Mouse (Mus musculus) CD4-positive, CD25-positive, alpha-beta regulatory T cell, adult 4 months (primary cell): ENCODE results near the gene Pde2a. TPM values are rescaled to one million over a fixed set of nuclear protein-coding genes. Genes with fewer than 3 reads are reported as not detected.
A peak's percentile ranks its signal among the peaks of the same experiment; 100 is the strongest.
"Not testable (repeated sequence)": the region's sequence is repeated elsewhere in the genome, so short reads cannot be mapped to it uniquely, and the experiment has no call there.

Experiments
- ATAC-seq: one replicate; pipeline ENCODE4 v1.8.0; 2017
- polyA plus RNA-seq, 2 experiments: library from polyadenylated mRNA; unstranded; fragments of 100-300 nt; shearing (Covaris generic); gene quantifications; one replicate each; pipeline ENCODE4 v1.2.1; 2017

Gene Pde2a
- polyA plus RNA-seq, 2 experiments from 2014 or later, result 23.0 to 83.7 TPM

DNA sequence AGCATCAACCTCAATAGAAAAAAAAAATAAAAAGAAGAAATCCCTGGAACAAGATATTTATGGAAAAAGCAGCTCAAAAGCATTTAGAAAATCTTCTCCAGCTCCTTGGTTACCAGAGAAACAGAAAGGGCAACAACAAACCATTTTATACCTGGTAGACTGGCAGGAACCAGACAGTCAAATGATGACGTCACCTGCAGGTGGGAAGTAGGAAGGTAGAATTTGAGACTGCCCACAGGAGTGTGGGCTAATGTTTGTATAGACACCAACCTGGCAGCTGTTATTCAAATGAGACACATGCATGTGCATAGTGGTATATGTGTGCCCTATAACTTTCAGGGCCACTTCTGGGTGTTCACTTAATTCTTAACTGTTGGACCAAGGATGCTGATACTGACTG, 100.2 kb downstream of the Pde2a start:
- ATAC-seq, result no peak

GRCm38 (mm10) chr7:101523205-101523604, 101.7 kb downstream of the Pde2a start:
- ATAC-seq, result no peak

GRCm38 (mm10) chr7:101526484-101526883, 105.0 kb downstream of the Pde2a start:
- no peak for ATAC-seq

DNA sequence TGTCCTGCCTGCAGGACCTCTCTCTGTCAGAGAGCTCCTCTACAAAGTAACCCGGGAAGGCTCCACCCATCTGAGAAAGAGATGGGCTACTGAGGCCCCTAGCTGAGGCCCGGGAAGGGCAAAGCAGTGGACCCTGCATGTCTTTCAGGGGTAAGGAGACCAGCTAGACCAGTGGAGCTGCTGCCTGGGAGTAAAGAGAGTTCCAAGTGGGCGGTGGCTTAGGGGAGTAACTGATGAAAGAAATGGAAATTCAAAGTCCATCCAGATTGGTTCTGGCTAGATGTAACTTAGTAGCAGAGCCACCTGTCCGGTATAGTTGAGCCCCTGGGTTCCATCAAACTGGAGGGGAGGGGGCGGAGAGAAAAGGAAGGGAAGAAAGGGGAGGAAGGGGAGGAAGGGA, 112.9 kb downstream of the Pde2a start:
- ATAC-seq, result no peak

DNA sequence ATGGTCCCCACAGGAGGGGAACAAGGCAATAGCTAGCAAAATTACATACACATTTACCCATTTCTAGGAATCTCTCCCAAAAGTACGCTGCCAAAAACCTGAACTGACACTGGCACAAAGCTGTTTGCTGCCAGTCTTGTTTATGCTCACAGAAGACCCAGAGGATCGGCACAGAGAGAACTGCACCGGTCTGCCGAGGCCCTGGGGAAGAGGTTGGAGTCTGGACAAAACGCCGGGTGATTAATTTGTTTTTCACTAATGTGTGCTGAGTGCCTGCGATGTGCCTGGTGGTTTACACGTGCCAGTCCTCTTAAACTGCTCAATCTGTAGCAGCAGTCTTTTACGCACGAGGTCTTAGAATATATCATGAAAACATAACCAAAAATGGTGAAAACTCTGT, 113.6 kb downstream of the Pde2a start:
- ATAC-seq, result no peak

DNA sequence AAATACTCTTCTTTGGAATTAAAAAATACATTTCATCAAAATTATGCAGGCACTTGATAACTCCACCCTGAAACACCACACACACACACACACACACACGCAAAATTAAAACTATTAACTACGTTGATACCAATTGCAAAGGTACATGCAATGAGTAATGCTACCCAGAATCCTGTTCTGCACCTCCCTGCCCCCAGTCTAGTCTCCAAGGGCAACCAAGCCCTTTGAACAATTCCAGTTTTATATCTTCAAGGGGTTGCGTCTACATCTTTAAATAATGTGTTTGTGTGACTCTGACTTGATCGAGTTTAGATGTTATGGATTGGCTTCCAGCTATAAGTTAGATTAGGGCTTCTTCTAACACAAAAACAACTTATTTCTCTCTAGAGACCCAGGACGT, 114.0 kb downstream of the Pde2a start:
- ATAC-seq, result no peak

GRCm38 (mm10) chr7:101537541-101537940, 116.0 kb downstream of the Pde2a start:
- ATAC-seq, result peak; percentile 47

- ATAC-seq, result peak; percentile 79
Observed at GRCm38 (mm10) chr7:101538141-101538933, 116.8 kb downstream of the Pde2a start.

- no peak for ATAC-seq
Observed at GRCm38 (mm10) chr7:101539774-101540173, 118.3 kb downstream of the Pde2a start.

DNA sequence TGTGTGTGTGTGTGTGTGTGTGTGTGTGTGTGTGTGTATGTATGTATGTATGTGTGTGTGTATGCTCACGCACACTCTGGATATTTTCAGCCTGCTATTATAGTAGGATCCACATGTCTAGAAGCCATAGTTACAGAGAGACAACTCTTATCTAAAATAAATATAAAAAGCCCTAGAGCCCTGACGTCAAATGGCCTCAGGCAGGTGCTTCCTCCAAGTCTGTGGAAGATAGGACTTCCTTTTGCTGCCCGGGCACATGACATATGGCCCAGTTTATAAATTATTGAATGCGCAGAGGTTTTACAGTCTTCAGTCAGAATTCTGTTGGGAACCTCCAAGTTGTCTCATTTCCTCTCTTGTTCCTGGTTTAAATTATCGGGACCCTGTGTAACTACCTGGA, 119.2 kb downstream of the Pde2a start:
- ATAC-seq, result peak; percentile 60

DNA sequence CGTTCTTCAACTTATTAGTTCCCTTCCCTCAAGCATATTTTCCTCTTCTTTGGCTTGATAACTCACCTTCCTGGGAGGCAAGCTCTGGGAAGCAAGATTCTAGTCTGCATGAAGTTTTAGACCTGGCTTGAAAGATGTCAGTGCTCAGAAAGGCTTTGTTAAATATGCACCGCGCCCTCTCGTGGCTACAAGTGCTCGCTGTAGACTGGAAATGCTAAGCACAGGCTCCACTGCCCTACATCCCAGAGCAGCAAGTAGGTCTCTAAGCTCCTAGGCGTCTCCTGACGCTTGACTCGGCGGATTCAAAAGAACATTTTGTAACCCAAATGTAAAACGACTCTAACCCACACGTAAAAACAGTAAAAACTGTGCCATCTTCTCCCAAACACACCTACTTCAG, 119.6 kb downstream of the Pde2a start:
- ATAC-seq, result peak; percentile 45

GRCm38 (mm10) chr7:101541734-101542133, 120.2 kb downstream of the Pde2a start:
- no peak for ATAC-seq

DNA sequence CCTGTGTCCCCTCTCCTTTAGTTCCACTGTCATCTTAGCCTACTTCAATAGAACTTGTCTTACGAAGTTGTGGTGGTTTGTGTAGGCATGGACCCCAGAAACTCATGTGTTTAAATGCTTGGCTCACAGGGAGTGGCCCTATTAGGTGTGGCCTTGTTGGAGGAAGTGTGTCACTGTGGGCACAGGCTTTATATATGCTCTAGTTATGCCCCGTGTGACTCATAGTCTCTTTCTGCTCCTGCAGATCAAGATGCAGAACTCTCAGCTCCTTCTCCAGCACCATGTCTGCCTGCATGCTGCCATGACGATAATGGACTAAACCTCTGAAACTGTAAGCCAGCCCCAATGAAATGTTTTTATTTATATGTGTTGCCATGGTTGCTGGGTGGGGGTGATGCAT, 126.2 kb downstream of the Pde2a start:
- ATAC-seq, result peak; percentile 68

DNA sequence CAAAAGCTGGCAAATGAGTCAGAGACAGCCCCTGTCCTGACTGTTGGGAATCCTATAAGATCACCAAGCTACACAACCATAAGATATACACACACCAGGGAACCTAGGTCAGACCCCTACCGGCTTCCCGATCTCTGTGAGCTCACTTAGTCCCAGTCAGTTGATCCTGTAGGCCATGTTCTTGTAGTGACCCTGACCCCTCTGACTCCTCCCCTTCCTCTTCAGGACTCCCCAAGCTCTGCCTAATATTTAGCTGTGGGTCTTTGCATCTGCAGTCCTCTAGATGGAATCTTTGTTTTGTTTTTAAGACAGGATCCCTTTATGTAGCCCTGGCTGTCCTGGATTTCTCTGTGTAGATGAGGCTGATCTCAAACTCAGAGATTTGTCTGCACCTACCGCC, 127.8 kb downstream of the Pde2a start:
- ATAC-seq, result no peak

DNA sequence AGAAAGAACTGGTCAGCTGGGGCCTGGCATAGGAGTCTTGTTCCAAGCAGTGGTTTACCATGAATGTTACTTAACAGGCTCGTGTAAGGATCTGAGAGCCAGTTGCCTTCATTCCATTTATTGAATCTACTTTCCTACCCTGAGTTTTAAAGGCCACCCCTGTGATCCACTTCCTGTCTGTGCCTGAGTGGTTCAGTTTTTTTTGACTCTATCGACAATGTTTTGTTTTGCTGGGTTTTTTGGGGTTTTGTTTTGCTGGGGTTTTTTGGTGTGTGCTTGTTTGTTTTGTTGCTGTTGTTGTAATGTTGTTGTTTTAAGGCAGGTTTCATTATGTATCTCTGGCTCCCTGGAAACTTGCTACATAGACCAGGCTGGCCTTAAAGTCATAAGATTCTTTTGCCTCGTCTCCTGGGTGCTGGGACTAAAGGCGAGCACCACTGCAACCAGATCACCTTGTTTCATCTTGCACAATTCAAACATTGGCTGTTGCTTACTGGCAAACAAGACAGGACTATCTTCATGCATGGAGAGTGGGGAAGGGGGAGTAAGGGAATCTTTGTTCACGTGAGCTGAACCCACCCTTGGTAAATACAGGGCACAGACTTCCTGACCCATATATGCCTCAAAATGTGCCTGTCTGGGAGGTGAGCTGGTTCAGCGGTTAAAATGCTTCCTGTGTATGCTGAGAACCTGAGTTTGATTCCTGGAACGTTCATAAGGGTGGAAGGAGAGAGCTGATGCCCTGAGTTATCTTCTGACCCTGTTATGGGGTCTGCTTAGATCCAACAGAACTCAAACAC, 129.4 kb downstream of the Pde2a start:
- ATAC-seq, result peak; percentile 22

GRCm38 (mm10) chr7:101551530-101551929, 130.0 kb downstream of the Pde2a start:
- no peak for ATAC-seq

DNA sequence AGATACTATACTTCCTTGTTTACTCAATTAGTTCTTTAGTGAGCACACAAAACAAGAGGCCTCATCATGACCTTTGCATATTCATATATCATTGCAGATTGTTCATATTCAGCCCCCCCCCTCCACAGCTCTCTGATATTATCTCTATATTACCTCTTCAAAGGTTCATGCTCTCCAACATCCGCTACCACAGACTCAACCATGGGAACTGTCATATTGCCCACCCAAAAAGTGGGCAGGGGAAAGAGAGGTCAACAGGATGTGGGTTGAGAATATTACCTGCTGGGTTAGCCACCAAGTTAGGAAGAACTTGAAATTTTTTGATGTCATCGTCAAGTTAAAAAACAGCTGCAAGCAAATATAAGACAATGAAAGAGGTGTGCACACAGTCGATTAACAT, 134.0 kb downstream of the Pde2a start:
- ATAC-seq, result peak; percentile 83

GRCm38 (mm10) chr7:101557391-101557790, 135.9 kb downstream of the Pde2a start:
- ATAC-seq, result no peak

DNA sequence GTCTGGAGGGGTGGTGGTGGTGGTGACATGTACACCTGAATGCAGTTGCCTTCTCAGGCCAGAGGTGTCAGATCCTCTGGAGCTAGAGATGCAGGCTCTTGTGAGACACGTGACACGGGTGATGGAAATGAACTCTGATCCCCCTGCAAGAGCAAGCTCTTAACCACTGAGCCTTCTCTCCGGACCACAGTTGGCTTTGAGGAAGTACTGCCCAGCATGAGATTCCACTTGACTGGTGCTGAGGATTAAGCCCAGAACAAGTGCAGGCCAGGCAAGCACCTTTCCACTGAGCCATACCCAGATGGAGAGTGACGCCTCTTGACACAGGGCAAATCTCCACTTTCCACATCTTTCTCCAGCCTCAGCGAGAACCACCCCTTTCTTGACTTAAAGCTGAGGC, 137.9 kb downstream of the Pde2a start:
- ATAC-seq, result not testable (repeated sequence)

Other genes with a start within 250 kb of the Pde2a start
- gene Atg16l2, start 119.4 kb upstream of the Pde2a start, polyA plus RNA-seq, result 10 to 100 TPM; 46.7 to 58.1 TPM
- gene Stard10, start 104.6 kb upstream of the Pde2a start, polyA plus RNA-seq, result 1 to 10 TPM in 1 of 2 experiments, under 1 TPM in 1; 0.76 to 4.8 TPM
- 10 to 100 TPM; 35.9 to 67.2 TPM for gene Arap1, start 73.6 kb upstream of the Pde2a start, polyA plus RNA-seq
- 10 to 100 TPM in 1 of 2 experiments, not detected in 1; 33.3 TPM for gene Gm45837, start 10.8 kb upstream of the Pde2a start, polyA plus RNA-seq
- gene Art2b, start 163.9 kb downstream of the Pde2a start, polyA plus RNA-seq, result 100 to 1,000 TPM; 144 to 219 TPM
- gene Clpb, start 241.9 kb downstream of the Pde2a start, polyA plus RNA-seq, result 10 to 100 TPM in 1 of 2 experiments, 1 to 10 TPM in 1; 9.9 to 14.9 TPM